Mouse (Mus musculus) bone marrow, adult 2 months (tissue): ENCODE data around the gene Prss2. TPM values are rescaled to one million over a fixed set of nuclear protein-coding genes. Genes with fewer than 3 reads are reported as not detected.
"Not testable (repeated sequence)": the region's sequence is repeated elsewhere in the genome, so short reads cannot be mapped to it uniquely, and the experiment has no call there.

Experiments
- H3K27ac ChIP-seq: fragments of 200-500 bp; 2 replicates; pipeline ENCODE4 v1.5.1; 2012; ENCODE audit warnings: low read depth, mild to moderate bottlenecking, control low read depth, inconsistent platforms, low read length; ENCODE audit not compliant: control insufficient read depth, poor library complexity, insufficient read depth
- H3K4me1 ChIP-seq: fragments of 200-500 bp; 2 replicates; pipeline ENCODE4 v1.6.1; 2011; ENCODE audit warnings: low read length; ENCODE audit not compliant: control insufficient read depth, insufficient read depth
- H3K4me3 ChIP-seq: fragments of 200-500 bp; replicated peaks from 2 replicates; pipeline ENCODE3; 2011; ENCODE audit warnings: mild to moderate bottlenecking, low read depth, low read length, control low read depth; ENCODE audit not compliant: control insufficient read depth
- CTCF ChIP-seq: fragments of 200-500 bp; IDR thresholded peaks from 2 replicates; pipeline ENCODE4 v1.5.1; 2011; ENCODE audit warnings: low read length, control low read depth; ENCODE audit not compliant: control insufficient read depth, insufficient read depth
- POLR2A ChIP-seq: fragments of 200-500 bp; IDR thresholded peaks from 2 replicates; pipeline ENCODE4 v1.6.1; 2011; ENCODE audit warnings: low read depth, mild to moderate bottlenecking, control low read depth, low read length, borderline replicate concordance; ENCODE audit not compliant: control insufficient read depth
- WGBS: fragments of 180-500 bp; shearing (Covaris S2); methylation state at CpG from one replicate; pipeline ENCODE4 v1.1.7; 2018; 5-methylcytosine and 5-hydroxymethylcytosine counted together
- polyA plus RNA-seq: library from polyadenylated mRNA; stranded (reverse); fragments of >200 nt; gene quantifications from 2 replicates; pipeline ENCODE4 v1.2.4, GENCODE M21; 2011; ENCODE audit warnings: low replicate concordance; ENCODE audit not compliant: missing spikeins, insufficient read depth, insufficient read length

Gene Prss2
- not detected in 2 replicates for polyA plus RNA-seq

- WGBS: 50% methylated on average over 1 of the region's 1 CpGs
- Histone ChIP-seq H3K27ac (no peak within 1 kb of the TSS), H3K4me1 (no peaks in the 10 kb centered on the region), H3K4me3 (no peak within 1 kb of the TSS)
- TF ChIP-seq POLR2A: no peak
- TF ChIP-seq CTCF: no peak
Observed at GRCm38 (mm10) chr6:41521487-41521886, at the start of gene Prss2. Prss2 (plus strand) TSS chr6:41521787.

- TF ChIP-seq POLR2A: no peak
- no peak for TF ChIP-seq CTCF
- 66% methylated on average over 3 of the region's 3 CpGs for WGBS
- no peak overlapping the region for H3K4me3 ChIP-seq
- no peaks in the 10 kb centered on the region for H3K4me1 ChIP-seq
- H3K27ac ChIP-seq: no peak overlapping the region
Observed at GRCm38 (mm10) chr6:41499374-41499773, 22.2 kb upstream of the Prss2 start.

- 77% methylated on average over 2 of the region's 2 CpGs for WGBS
Observed at GRCm38 (mm10) chr6:41504915-41505314, 16.7 kb upstream of the Prss2 start.

GRCm38 (mm10) chr6:41505323-41505722, 16.3 kb upstream of the Prss2 start:
- Histone ChIP-seq H3K27ac (no peak overlapping the region), H3K4me3 (no peak overlapping the region), H3K4me1 (no peaks in the 10 kb centered on the region)
- TF ChIP-seq POLR2A: no peak
- no peak for TF ChIP-seq CTCF
- 64% methylated on average over 6 of the region's 6 CpGs for WGBS

More at GRCm38 (mm10) chr6:41504915-41505314, 16.7 kb upstream of the Prss2 start:
- H3K4me1 ChIP-seq: no peaks in the 10 kb centered on the region
- H3K4me3 ChIP-seq: no peak overlapping the region
- TF ChIP-seq CTCF: no peak
- TF ChIP-seq POLR2A: no peak
- no peak overlapping the region for H3K27ac ChIP-seq

GRCm38 (mm10) chr6:41518017-41518524, 3.5 kb upstream of the Prss2 start:
- 21% methylated on average over 6 of the region's 6 CpGs for WGBS
- Histone ChIP-seq H3K27ac (no peak overlapping the region), H3K4me3 (no peak overlapping the region), H3K4me1 (no peaks in the 10 kb centered on the region)
- TF ChIP-seq POLR2A (no peak), CTCF (no peak)

GRCm38 (mm10) chr6:41526453-41526852, 4.9 kb downstream of the Prss2 start:
- H3K4me1 ChIP-seq: no peaks in the 10 kb centered on the region
- TF ChIP-seq POLR2A: no peak
- TF ChIP-seq CTCF: no peak
- H3K4me3 ChIP-seq: no peak overlapping the region
- H3K27ac ChIP-seq: no peak overlapping the region

GRCm38 (mm10) chr6:41527402-41527801, 5.8 kb downstream of the Prss2 start:
- no peak overlapping the region for H3K4me3 ChIP-seq
- WGBS: 24% methylated on average over 1 of the region's 1 CpGs
- no peaks in the 10 kb centered on the region for H3K4me1 ChIP-seq
- TF ChIP-seq POLR2A: no peak
- no peak for TF ChIP-seq CTCF
- no peak overlapping the region for H3K27ac ChIP-seq

- 5% methylated on average over 1 of the region's 2 CpGs for WGBS
- not testable (repeated sequence) for H3K4me1 ChIP-seq, H3K4me3 ChIP-seq, H3K27ac ChIP-seq
Observed at GRCm38 (mm10) chr6:41529987-41530386, 8.4 kb downstream of the Prss2 start.

DNA sequence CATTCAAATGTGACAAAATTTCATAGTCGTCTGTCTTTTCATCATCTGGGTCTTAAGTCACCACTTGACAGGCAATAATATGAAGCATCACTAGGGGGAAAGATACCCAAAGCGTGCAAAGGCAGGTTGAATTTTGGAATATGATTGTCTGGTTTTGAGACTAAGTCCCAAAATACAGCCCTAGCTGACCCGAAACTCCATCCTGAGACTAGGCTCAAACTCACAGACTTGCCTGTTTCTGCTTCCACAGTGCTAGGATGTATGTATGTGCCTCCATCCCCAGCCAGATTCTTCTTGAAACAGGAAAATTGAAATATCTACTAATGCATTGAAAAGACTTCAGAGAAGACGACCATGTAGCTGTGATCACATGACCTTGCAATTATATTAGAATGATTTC, 10.6 kb downstream of the Prss2 start:
- 75% methylated on average over 4 of the region's 4 CpGs for WGBS
- H3K4me1 ChIP-seq: no peaks in the 10 kb centered on the region
- no peak overlapping the region for H3K4me3 ChIP-seq
- TF ChIP-seq CTCF (no peak), POLR2A (no peak)
- H3K27ac ChIP-seq: no peak overlapping the region
